Mouse (Mus musculus) T-helper 2 cell (primary cell): Measurements from ENCODE around the gene Prkar2b.

Experiments
- in situ Hi-C: fragments of 300-600 bp; cut with MboI, MseI; formaldehyde crosslinking; loops from one replicate; pipeline ENCODE4 v1.15.1; 2025; ENCODE audit warnings: high pct_unique_total_duplicates

Gene Prkar2b

DNA sequence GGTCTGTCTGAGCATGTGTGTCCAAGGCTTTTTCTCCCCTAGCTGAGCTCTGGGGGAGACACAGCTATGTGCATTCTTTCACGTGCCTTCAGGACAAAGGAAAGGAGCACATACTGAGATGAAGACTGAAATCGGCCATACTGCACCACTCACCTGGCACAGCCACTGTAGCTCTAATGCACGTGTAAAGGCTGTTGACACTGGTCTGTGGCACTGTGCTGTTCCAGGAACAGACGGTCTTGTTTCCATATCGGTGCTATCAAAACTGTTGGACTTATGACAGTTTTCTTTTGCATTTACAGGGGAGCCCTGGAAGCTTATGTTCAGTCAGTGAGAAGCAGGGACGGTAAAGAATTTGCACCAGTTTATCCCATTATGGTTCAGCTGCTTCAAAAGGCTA is 135.8 kb downstream of the Prkar2b start:
- in situ Hi-C loops = no loop called here

GRCm38 (mm10) chr12:31924135-31924534 is 137.0 kb downstream of the Prkar2b start:
- in situ Hi-C loops = no loop called here

- in situ Hi-C loops = no loop called here
Observed at GRCm38 (mm10) chr12:31920464-31921405, 140.4 kb downstream of the Prkar2b start.

GRCm38 (mm10) chr12:31917245-31917644 is 143.9 kb downstream of the Prkar2b start:
- in situ Hi-C loops = no loop called here

DNA sequence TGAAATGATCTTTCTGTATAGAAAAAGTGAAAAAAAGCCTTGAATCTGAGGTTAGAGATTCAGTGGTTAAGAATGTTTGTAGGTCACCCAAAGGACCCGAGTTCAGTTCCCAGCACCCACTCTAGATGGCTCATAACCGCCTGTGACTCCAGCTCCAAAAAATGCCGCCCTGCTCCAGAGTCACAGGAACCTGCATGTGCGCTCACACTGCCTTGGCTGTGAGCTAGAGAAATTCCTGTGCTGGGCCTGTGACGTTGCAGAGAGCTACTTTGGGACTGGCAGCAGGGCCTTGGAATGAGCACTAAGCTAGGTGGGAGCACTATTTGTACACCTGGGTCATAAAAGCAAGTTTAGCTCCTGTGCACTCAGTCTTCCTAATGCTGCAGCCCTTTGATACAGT is 144.4 kb downstream of the Prkar2b start:
- in situ Hi-C loops = no loop called here

DNA sequence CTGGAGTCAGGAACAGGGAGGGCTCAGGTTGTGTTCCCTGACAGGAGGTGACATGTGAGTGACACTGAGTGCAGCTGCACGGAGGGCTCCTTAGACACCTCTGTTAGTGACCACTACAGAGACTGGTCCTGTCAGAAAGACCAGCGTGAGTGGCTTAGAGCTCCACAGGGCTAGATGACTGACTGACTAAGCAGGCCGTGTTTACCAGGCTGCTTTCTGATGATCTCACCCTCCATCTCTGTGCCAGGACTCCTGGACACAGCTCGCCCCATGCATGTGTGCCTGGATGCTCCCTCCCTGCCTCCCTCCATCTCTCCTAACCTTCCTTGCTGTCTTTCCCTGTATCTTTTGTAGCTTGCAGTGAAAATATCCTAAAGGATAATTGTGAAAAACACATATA is 147.5 kb downstream of the Prkar2b start:
- in situ Hi-C loops = no loop called here

- in situ Hi-C loops = no loop called here
Observed at GRCm38 (mm10) chr12:31912966-31913551, 148.0 kb downstream of the Prkar2b start.
